Mouse (Mus musculus) thymus, postnatal 14 days (tissue): ENCODE data around the gene Tmem132b.

ENCODE experiments used
- DNase-seq: peaks from one replicate; pipeline ENCODE4 v3.0.0; 2021

The Tmem132b gene

GRCm38 (mm10) chr5:125518640-125519039 is 12.9 kb upstream of the Tmem132b start:
- peak; percentile 48 for DNase-seq

GRCm38 (mm10) chr5:125520930-125521590 is 10.5 kb upstream of the Tmem132b start:
- no peak for DNase-seq

GRCm38 (mm10) chr5:125523361-125523760 is 8.2 kb upstream of the Tmem132b start:
- DNase-seq, result no peak

GRCm38 (mm10) chr5:125525516-125525915 is 6.1 kb upstream of the Tmem132b start:
- DNase-seq, result no peak

- peak; percentile 44 for DNase-seq
These were observed 5.1 kb upstream of the Tmem132b start for GRCm38 (mm10) chr5:125526464-125526863.

DNA sequence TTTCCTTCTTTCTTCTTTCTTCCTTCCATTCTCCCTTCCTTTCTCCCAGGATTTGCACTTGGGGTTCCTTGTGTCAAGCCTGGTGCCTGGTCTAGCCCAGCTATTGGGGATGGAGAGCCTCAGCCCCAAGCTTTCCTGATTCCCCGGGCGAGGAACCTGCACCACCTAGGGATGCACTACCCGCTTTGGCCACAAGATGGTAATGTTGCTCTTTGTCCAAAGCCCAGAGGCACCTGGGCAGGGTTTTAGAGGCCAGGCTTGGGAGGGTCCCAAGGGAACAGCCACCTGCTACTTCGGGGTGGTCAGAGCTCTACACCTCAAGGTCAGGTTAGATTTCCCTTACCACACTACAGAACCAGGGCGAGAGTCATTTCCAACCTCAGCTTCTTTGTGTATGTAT is 2.5 kb upstream of the Tmem132b start:
- peak; percentile 76 for DNase-seq

DNA sequence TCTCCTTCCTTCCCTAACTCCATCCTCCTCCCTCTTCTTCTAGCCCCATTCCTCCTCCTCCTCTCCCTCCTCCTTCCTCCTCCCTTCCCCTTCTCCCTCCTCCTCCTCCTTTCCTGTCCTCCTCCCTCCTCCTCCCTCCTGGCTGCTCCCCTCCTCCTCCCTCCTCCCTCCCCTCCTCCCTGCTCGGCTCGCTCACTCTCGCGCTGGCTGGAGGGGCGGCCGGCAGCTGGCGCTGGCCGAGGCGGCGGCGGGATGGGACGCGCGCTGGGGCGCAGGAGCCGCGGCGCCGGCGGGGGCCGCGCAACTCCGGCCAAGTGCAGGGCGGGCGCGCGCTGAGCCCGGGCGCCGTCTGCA is 594 bp downstream of the Tmem132b start:
- DNase-seq, result no peak

GRCm38 (mm10) chr5:125532545-125533224 is 1.1 kb downstream of the Tmem132b start:
- DNase-seq, result no peak

DNA sequence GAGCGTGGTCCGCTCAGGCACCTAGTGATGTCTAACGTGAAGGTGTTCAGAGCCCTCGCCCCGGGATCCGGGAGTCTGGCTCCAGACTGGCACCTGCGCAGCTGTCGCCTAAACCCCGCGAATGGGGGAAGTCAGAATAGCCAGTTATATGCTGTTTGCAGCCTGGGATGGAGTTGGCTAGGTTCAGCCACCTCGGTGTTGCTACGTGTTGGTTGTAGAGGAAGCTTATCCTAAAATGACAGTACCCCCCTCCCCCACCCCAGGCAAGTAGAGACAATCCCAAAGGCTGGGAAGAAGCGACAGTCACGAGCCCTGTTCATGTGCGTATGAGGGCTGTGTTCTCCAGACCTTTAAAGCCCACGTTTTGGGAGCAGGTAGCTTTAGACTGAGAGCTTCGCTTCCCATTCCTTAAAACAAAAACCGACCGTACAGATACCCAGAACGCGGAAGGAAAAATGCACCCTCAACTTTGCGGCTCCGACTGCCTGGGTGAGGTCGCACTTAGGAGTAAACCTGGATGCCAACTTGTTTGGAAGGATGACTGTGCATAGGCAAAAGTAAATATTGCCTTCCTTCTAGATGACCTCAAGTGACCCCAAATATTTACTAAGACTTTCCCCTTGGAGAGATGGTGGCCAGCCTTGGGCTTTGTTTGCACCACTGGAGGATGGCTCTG is 1.8 kb downstream of the Tmem132b start:
- no peak for DNase-seq

- no peak for DNase-seq
These were observed 2.6 kb downstream of the Tmem132b start for GRCm38 (mm10) chr5:125534168-125534610.

- DNase-seq, result no peak
These were observed 3.2 kb downstream of the Tmem132b start for GRCm38 (mm10) chr5:125534611-125535324.

GRCm38 (mm10) chr5:125545090-125545489 is 13.5 kb downstream of the Tmem132b start:
- DNase-seq, result no peak

GRCm38 (mm10) chr5:125546293-125546692 is 14.7 kb downstream of the Tmem132b start:
- no peak for DNase-seq

DNA sequence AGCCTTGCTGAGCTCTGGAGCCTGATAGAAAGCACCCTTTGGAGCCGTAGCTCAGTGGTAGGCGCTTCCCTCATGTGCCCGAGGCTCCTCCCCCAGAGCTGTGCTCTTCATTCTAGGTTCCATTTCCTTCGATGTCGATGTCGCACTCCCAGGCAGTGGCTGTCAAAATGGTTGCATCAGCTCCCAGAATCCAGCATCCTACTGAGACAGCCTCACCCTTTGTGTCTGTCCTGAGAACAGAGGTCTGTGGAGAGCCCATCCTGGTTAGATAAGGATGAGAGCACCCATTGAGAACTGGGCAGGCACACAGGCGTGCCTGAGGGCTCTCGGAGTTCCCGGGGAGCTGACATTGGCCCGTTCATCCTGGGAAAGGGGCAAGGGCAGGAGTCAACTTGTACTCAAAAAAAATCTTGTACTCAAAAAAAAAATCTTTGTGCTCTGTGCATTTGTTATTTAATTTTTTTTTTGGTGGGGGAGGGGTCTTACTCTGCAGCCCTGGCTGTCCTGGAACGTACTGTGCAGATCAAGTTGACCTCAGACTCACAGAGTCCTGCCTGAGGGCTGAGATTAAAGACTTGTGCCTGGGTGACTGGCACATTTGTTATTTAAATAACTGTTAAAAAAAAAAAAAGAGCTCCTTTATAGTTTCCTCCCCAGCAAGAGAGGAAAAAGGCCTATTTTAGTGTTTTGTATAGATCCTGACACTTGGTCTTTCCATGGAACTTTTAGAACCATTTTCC is 18.3 kb downstream of the Tmem132b start:
- no peak for DNase-seq

GRCm38 (mm10) chr5:125555732-125556131 is 24.2 kb downstream of the Tmem132b start:
- DNase-seq, result no peak

- DNase-seq, result no peak
These were observed 31.9 kb downstream of the Tmem132b start for GRCm38 (mm10) chr5:125563492-125563891.

DNA sequence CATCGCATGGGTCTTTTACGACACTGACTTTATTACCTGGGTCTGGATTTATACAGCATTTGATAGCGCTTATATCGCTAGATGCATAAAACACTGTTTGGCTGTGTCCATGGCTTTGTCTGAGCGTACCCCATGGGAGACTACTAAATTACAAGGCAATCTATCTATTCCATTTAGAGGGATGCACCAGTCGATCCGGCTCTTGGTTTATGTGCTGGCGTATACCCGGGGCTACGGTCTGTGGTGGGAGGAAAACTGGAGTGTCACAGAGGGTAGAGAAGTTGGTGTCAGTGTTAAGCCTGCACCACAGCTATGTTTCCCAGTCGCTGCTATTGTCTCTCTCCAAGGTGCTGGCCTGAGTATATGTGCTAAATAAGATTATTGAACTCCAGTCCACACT is 34.2 kb downstream of the Tmem132b start:
- DNase-seq, result no peak

- no peak for DNase-seq
These were observed 36.9 kb downstream of the Tmem132b start for GRCm38 (mm10) chr5:125568457-125568856.

DNA sequence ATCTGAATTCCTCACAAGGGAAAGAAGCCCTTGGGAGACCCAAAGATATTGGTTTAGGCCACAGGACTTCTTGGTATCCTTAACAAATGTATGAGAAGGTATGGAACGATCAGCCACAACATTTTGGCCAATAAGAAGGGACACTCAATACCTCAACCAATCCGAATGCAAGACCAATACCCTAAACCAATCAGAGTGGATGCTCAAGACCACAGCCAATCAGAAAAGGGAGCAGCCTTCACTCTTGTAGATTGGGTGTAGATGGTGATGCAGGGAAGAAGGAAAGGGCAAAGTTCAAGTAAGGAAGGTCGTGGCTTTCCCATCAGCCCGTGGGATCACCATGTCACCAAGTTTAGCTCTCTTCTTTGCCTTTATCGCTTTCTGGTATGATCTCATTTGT is 40.4 kb downstream of the Tmem132b start:
- no peak for DNase-seq

DNA sequence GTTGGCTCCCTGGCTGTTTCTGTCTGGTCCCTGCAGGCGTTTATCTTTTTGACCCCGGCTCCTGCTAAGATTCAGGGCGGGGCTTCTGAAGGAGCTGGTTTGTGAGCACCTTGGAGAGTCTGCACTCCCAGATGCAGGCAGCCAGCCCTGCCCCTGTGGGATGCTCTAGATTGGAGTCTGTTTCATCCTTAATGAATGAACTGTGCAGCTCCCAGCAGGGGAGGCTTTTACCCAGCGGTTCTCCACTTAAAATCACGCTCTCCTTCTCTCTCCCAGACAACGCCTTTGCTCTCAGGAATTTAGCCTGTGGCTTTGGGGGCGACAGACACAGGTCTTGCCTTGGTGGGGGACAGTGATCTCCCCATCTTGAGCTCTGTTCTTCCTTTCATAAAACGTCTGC is 43.3 kb downstream of the Tmem132b start:
- no peak for DNase-seq

GRCm38 (mm10) chr5:125575866-125576265 is 44.3 kb downstream of the Tmem132b start:
- no peak for DNase-seq

GRCm38 (mm10) chr5:125578661-125579060 is 47.1 kb downstream of the Tmem132b start:
- DNase-seq, result no peak

- DNase-seq, result no peak
These were observed 47.6 kb downstream of the Tmem132b start for GRCm38 (mm10) chr5:125579153-125579552.
